Mouse (Mus musculus) liver, postnatal 0 days (tissue): ENCODE data around the gene Csrnp2. TPM values are rescaled to one million over a fixed set of nuclear protein-coding genes. Genes with fewer than 3 reads are reported as not detected.

Experiments
- ATAC-seq: fragments of 200-750 bp; cut with Nextera tagmentation; 2 replicates; pipeline ENCODE4 v1.8.0; 2017; ENCODE audit warnings: mild to moderate bottlenecking, moderate library complexity
- DNase-seq: peaks from one replicate; pipeline ENCODE4 v3.0.0-alpha.2; 2016
- H3K27ac ChIP-seq: fragments of 300-500 bp; sonication (generic); 2 replicates; pipeline ENCODE4 v1.5.1; 2014; ENCODE audit warnings: antibody characterized with exemption, moderate library complexity, mild to moderate bottlenecking, low read depth
- H3K27me3 ChIP-seq: fragments of 300-500 bp; sonication (generic); 2 replicates; pipeline ENCODE4 v1.6.1; 2014; ENCODE audit warnings: low read length, control low read depth, mixed read lengths; ENCODE audit not compliant: insufficient read depth
- H3K36me3 ChIP-seq: fragments of 300-500 bp; sonication (generic); replicated peaks from 2 replicates; pipeline ENCODE4 v1.6.1; 2014; ENCODE audit warnings: mild to moderate bottlenecking, control low read depth, low read length, moderate library complexity, mixed read lengths; ENCODE audit not compliant: insufficient read depth
- H3K4me1 ChIP-seq: fragments of 300-500 bp; sonication (generic); 2 replicates; pipeline ENCODE4 v1.6.1; 2014; ENCODE audit warnings: antibody characterized with exemption, mild to moderate bottlenecking, control low read depth; ENCODE audit not compliant: insufficient read depth
- H3K4me2 ChIP-seq: fragments of 300-500 bp; sonication (generic); 2 replicates; pipeline ENCODE4 v1.6.1; 2014; ENCODE audit warnings: low read depth, mild to moderate bottlenecking, low read length, moderate library complexity, mixed read lengths
- H3K4me3 ChIP-seq: fragments of 300-500 bp; sonication (generic); 2 replicates; pipeline ENCODE4 v1.5.1; 2014; ENCODE audit warnings: low read depth, low read length
- H3K9ac ChIP-seq: fragments of 300-500 bp; sonication (generic); replicated peaks from 2 replicates; pipeline ENCODE4 v1.6.1; 2014; ENCODE audit warnings: mild to moderate bottlenecking, moderate library complexity
- H3K9me3 ChIP-seq: fragments of 300-500 bp; sonication (generic); 2 replicates; pipeline ENCODE4 v1.6.1; 2016; ENCODE audit warnings: mild to moderate bottlenecking, control low read depth, low read length, mixed read lengths
- CTCF ChIP-seq: sonication (generic); IDR thresholded peaks from 2 replicates; pipeline ENCODE4 v1.5.1; 2016; ENCODE audit warnings: antibody characterized with exemption, low read depth
- EP300 ChIP-seq: IDR thresholded peaks from 2 replicates; pipeline ENCODE4 v1.6.1; 2016; ENCODE audit warnings: antibody characterized with exemption, low read depth, mild to moderate bottlenecking
- WGBS: fragments of 180-500 bp; shearing (Covaris S2); extraction: QIAGEN DNeasy Blood & Tissue Kit; methylation state at CpG from one replicate; pipeline ENCODE4 v1.1.7; 2014; ENCODE audit not compliant: insufficient replicate concordance; 5-methylcytosine and 5-hydroxymethylcytosine counted together
- polyA plus RNA-seq: library from polyadenylated mRNA; unstranded; fragments of >200 nt; fragmentation: Nextera tagmentation; extraction: Ambion mirVana; gene quantifications from 2 replicates; pipeline ENCODE4 v1.2.1, GENCODE M21; 2015

Gene Csrnp2
- polyA plus RNA-seq, 1 experiment from 2014 or later, result 1.1 TPM

DNA sequence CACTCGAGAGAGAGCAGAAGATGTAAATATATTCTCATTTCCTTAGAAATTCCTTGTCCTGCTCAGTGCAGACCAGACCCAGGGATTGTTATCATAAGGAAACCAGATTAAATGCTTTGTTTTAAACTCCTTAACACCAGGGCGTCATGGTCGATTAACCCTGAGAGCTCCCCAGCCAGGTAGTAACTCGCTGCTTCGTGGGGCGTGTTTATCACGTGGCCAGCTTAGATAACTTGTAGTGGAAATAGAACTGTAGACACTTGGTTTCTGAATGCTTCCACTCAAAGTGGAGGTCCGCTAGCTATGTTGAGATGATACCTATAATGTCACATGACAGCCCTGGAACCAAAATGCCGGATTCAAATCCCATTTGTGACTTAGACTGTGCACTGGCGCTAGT, 25.3 kb downstream of the Csrnp2 start:
- peaks cover 17% of the 10 kb centered on the region for H3K4me1 ChIP-seq
- TF ChIP-seq EP300 (no peak), CTCF (no peak)
- DNase-seq (no peak), ATAC-seq (no peak)
- H3K27me3 ChIP-seq, result no peaks in the 10 kb centered on the region
- no peaks in the 10 kb centered on the region for H3K9me3 ChIP-seq
- peaks cover 17% of the 10 kb centered on the region for H3K36me3 ChIP-seq
- WGBS, result 57% methylated on average over 10 of the region's 10 CpGs
- H3K4me2 ChIP-seq, result peak overlapping the region; percentile 96
- H3K9ac ChIP-seq, result no peak overlapping the region; the same call in 1 of the 2 replicates
- no peak overlapping the region for H3K27ac ChIP-seq
- H3K4me3 ChIP-seq, result peak overlapping the region; percentile 69; the same call in 1 of the 2 replicates

DNA sequence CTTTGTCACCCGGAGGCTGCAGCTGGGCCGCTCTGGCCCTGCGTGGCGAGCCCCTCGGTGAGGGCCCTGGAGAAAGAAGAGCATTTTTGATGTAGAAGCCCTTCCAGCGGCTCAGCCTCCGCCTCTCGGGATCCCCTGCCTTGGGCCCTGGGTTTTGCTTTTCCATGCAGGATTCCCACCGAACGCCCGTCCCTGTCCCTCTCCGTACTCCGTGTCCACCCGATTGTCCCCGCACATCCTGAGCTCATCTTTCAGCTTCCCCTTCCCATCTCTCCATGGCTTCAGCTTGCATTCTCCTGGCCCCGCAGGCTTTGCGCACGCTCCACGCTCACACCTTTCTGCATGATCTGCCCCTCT, 26.1 kb downstream of the Csrnp2 start:
- Histone ChIP-seq H3K9me3 (no peaks in the 10 kb centered on the region), H3K4me3 (peak overlapping the region; percentile 69), H3K4me2 (peak overlapping the region; percentile 96), H3K36me3 (peaks cover 12% of the 10 kb centered on the region; the same call in 1 of the 2 replicates), H3K27me3 (no peaks in the 10 kb centered on the region), H3K27ac (peak overlapping the region; percentile 90), H3K9ac (peak overlapping the region; percentile 72), H3K4me1 (peaks cover 17% of the 10 kb centered on the region)
- ATAC-seq (peak; percentile 1), DNase-seq (no peak)
- WGBS, result 1% methylated on average over 19 of the region's 19 CpGs
- TF ChIP-seq CTCF (no peak), EP300 (no peak)

DNA sequence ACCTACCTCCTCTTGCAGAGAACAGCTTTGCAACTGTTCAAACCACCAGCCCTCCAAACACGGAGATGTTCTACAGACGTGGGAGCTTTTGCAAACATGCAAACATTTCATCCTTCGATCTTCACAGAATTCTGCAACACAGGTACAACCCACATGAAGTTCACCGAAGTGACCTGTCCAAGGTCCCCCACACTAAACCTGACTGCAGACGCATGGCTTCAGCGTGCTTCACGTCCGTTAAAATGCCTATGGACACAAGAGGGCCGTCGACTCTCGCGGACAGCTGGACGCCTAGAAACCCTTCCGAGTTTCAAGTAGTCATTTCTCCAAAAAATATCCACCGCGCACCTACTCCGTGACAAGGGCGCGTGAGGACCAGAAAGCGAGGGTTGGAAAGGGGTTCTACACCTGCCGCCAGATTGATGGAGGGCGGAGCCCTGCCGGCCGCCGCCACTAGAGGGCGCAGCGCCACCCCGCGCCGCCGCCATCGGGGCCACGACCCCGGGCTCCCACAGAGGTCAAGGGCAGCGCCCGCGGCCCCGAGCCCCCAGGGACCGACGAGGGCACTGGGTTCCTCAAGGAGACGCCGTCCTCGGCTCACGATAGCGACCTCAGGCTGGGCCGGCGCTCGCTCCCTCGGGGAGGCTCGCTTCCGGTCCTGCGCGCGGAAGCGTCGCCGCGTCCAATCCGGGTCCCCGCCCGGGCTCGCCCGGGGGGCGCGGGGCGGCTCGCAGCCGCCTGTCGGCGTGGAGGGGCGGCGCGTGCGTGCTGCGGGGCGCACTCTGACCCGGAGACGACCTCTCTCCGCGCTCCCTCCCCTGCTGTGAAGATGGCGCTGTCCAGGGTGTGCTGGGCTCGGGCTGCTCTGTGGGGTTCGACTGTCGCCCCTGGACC, 26.7 kb downstream of the Csrnp2 start, which contains the start of gene Letmd1:
Gene Letmd1 (plus strand): TSS at position 729 of the 894 bp plus-strand sequence.
- Histone ChIP-seq H3K27me3 (no peaks in the 10 kb centered on the region), H3K4me3 (peak within 1 kb of the TSS; percentile 69), H3K36me3 (peaks cover 11% of the 10 kb centered on the region; the same call in 1 of the 2 replicates), H3K27ac (peak within 1 kb of the TSS; percentile 90), H3K9ac (peak within 1 kb of the TSS; percentile 72), H3K4me1 (peaks cover 17% of the 10 kb centered on the region), H3K9me3 (no peaks in the 10 kb centered on the region), H3K4me2 (peak within 1 kb of the TSS; percentile 96)
- TF ChIP-seq CTCF (peak; percentile 85), EP300 (no peak)
- ATAC-seq (peak; percentile 90), DNase-seq (peak; percentile 87)
- WGBS, result 1% methylated on average over 67 of the region's 84 CpGs

DNA sequence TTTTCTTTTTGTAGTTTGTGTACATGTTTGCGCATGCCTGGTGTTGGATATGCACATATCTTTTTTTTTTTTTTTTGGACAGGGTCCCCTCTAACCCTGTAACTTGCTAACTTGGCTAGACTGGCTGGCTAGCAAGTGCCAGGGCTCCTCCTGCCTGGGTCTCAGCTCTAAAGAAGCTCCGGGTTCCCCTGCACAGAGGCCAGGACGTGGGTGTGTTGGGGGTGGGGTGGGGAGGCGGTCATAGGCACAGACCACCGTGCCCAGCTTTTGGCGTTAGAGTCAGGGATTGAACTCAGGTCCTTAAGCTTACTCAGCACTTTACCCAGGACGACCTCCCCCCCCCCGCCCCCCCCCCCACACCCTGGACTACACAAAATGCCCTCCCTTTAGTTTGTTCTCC, 27.6 kb downstream of the Csrnp2 start:
- Histone ChIP-seq H3K4me1 (peaks cover 17% of the 10 kb centered on the region), H3K4me3 (peak overlapping the region; percentile 69), H3K27ac (peak overlapping the region; percentile 90), H3K9ac (peak overlapping the region; percentile 39), H3K27me3 (no peaks in the 10 kb centered on the region), H3K36me3 (peaks cover 7% of the 10 kb centered on the region; the same call in 1 of the 2 replicates), H3K4me2 (peak overlapping the region; percentile 96), H3K9me3 (no peaks in the 10 kb centered on the region)
- 32% methylated on average over 7 of the region's 8 CpGs for WGBS
- ATAC-seq, result no peak
- no peak for TF ChIP-seq CTCF
- no peak for TF ChIP-seq EP300
- no peak for DNase-seq

DNA sequence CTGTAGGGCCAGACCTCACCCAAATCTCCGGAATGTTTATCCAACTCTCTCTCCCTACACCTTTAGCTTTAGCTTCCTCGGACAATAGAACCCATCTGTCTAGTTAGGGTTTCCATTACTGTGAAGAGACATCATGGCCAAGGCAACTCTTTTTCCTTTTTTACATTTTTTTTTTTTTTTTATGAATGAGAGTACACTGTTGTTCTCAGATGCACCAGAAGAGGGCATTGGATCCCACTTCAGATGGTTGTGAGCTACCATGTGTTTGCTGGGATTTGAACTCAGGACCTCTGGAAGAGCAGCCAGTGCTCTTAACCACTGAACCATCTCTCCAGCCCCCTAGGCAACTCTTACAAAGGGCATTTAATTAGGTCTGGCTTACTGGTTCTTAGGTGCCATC, 29.9 kb downstream of the Csrnp2 start:
- Histone ChIP-seq H3K4me1 (peaks cover 27% of the 10 kb centered on the region), H3K27ac (no peak overlapping the region), H3K9ac (no peak overlapping the region), H3K36me3 (no peaks in the 10 kb centered on the region), H3K9me3 (no peaks in the 10 kb centered on the region), H3K4me2 (no peak overlapping the region), H3K4me3 (no peak overlapping the region), H3K27me3 (no peaks in the 10 kb centered on the region)
- TF ChIP-seq EP300 (no peak), CTCF (0 out of 2 replicates have a peak, but pooled peaks have one; percentile 37)
- DNase-seq, result no peak
- no peak for ATAC-seq
- WGBS, result 64% methylated on average over 2 of the region's 2 CpGs

DNA sequence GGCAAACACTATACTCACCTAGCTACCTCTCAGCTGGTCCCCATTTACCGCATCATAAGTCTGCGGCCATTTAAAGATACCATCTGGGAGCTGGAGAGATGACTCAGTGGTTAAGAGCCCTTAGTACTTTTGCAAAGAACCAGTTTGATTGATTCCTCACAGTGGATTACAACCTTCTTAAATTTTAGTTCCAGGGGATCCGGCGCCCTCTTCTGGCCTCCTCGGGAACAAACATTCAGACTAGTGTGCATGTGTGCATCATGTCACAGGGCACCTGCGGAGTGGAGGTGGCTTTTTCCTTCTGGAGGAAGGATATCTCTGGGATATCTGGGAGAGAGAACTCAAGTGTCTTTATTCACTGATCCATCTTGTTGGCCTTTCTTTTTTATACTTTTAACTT, 31.6 kb downstream of the Csrnp2 start:
- H3K9me3 ChIP-seq, result no peaks in the 10 kb centered on the region
- no peaks in the 10 kb centered on the region for H3K27me3 ChIP-seq
- peaks cover 14% of the 10 kb centered on the region for H3K4me1 ChIP-seq
- 23% methylated on average over 6 of the region's 6 CpGs for WGBS
- no peak overlapping the region for H3K27ac ChIP-seq
- TF ChIP-seq CTCF (peak; percentile 78), EP300 (no peak)
- H3K9ac ChIP-seq, result no peak overlapping the region
- H3K36me3 ChIP-seq, result no peaks in the 10 kb centered on the region
- no peak overlapping the region for H3K4me3 ChIP-seq
- no peak for ATAC-seq
- no peak overlapping the region for H3K4me2 ChIP-seq
- peak; percentile 76 for DNase-seq
